Mouse (Mus musculus) heart, embryonic 12.5 days (tissue): ENCODE data around the gene Ube3b. TPM values are rescaled to one million over a fixed set of nuclear protein-coding genes. Genes with fewer than 3 reads are reported as not detected.

Experiments used
- ATAC-seq: fragments of 200-750 bp; cut with Nextera tagmentation; 2 replicates; pipeline ENCODE4 v1.8.0; 2017; ENCODE audit warnings: moderate TSS enrichment, moderate library complexity; ENCODE audit not compliant: insufficient number of reproducible peaks, low FRiP score
- H3K27ac ChIP-seq: fragments of 300-500 bp; sonication (generic); 2 replicates; pipeline ENCODE4 v1.5.1; 2016; ENCODE audit warnings: mild to moderate bottlenecking, moderate library complexity; ENCODE audit not compliant: poor library complexity, severe bottlenecking
- H3K27me3 ChIP-seq: fragments of 300-500 bp; sonication (generic); replicated peaks from 2 replicates; pipeline ENCODE4 v1.6.1; 2016; ENCODE audit warnings: mild to moderate bottlenecking, moderate library complexity
- H3K36me3 ChIP-seq: fragments of 300-500 bp; sonication (generic); 2 replicates; pipeline ENCODE4 v1.6.1; 2016; ENCODE audit warnings: mild to moderate bottlenecking, moderate library complexity
- H3K4me1 ChIP-seq: fragments of 300-500 bp; sonication (generic); replicated peaks from 2 replicates; pipeline ENCODE4 v1.6.1; 2016; ENCODE audit warnings: mild to moderate bottlenecking
- H3K4me2 ChIP-seq: fragments of 300-500 bp; sonication (generic); 2 replicates; pipeline ENCODE4 v1.6.1; 2016; ENCODE audit warnings: mild to moderate bottlenecking, moderate library complexity
- H3K4me3 ChIP-seq: fragments of 300-500 bp; sonication (generic); 2 replicates; pipeline ENCODE4 v1.5.1; 2016; ENCODE audit warnings: mild to moderate bottlenecking
- H3K9ac ChIP-seq: fragments of 300-500 bp; sonication (generic); 2 replicates; pipeline ENCODE4 v1.6.1; 2016; ENCODE audit warnings: mild to moderate bottlenecking, moderate library complexity
- H3K9me3 ChIP-seq: fragments of 300-500 bp; sonication (generic); replicated peaks from 2 replicates; pipeline ENCODE4 v1.6.1; 2016; ENCODE audit warnings: mild to moderate bottlenecking, moderate library complexity
- WGBS: fragments of 180-500 bp; shearing (Covaris S2); methylation state at CpG from one replicate; pipeline ENCODE4 v1.1.7; 2016; 5-methylcytosine and 5-hydroxymethylcytosine counted together
- polyA plus RNA-seq: library from polyadenylated mRNA; unstranded; fragments of >200 nt; fragmentation: Nextera tagmentation; extraction: Ambion mirVana; gene quantifications from 2 replicates; pipeline ENCODE4 v1.2.1, GENCODE M21; 2016

The Ube3b gene
- polyA plus RNA-seq, 1 experiment from 2014 or later = 57.0 TPM

DNA sequence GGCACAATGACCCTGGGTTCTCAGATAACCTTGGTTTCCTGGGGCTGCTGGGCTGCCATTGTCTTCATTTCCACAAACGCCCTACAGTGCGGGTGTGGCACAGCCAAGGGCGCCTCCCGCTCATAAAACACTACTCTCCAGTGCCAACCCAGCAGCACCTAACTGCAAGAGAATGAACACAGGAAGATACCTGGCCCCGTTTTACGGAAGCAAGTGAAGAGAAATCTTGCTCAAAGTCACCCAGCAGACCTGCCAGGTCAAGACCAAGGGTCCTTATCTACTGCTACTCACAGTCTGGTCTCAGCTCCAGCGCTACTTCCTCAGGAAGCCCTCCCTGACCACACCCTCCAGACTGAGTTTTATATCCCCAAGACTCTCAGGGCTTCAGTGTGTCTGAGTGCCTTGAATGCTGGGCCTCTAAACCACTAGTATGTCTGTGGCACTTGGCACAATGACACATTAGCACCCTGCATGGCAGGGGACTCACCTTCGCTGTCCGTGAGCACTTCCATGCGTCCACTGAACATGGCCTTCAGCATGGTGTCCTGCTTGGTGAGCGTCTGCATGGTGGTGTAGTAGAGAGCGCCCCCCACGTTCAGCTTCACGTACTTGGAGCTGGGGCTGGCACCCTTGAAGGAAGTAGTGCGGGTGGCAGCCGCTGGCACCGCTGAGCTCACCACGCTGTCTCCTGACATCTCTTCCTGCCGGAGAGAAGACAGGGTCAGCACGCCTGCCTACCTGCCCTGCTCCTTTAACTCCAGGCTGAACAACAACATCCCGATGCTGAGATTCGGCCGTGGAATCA lies 5.8 kb upstream of the Ube3b start:
- Histone ChIP-seq H3K27me3 (no peaks in the 10 kb centered on the region), H3K4me3 (no peak overlapping the region), H3K27ac (peak overlapping the region; percentile 41), H3K9ac (no peak overlapping the region), H3K4me1 (peaks cover 99% of the 10 kb centered on the region), H3K36me3 (peaks cover 62% of the 10 kb centered on the region), H3K4me2 (peak overlapping the region; percentile 28), H3K9me3 (no peaks in the 10 kb centered on the region)
- WGBS = 71% methylated on average over 23 of the region's 23 CpGs
- no peak for ATAC-seq

DNA sequence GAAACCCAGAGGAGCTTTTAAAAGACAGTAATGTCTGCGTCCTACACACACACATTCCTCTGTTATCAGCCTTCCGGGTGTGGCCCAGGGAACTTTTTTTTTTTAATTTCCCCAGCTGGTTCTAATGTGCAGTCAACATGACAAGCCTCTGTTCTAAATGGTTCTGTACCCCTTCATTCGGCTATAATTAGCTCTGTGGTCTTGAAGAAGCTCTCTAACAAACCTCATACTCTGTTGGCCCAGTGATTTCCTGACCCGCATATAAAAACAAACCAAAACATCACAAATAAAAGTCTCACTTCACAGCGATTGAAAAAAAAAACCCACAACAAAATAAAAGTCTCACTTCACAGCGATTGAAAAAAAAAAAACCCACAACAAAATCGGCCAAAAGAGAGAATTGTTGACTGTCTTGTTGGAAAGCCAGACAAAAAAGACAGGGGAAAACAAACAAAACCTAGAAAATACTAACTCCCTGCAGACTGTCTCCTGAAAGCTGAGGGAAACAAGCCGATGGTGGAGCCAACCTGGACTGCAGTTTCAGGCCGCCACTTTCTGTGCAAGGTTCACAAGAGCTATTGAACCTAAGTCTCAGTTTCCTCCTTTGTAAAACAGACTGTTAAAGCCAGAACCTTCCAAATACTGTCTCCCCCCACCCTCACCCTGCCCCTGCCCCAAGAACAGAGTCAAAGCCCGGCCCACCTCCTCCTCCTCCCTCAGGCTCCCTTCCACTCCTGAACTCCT lies 2.1 kb upstream of the Ube3b start:
- Histone ChIP-seq H3K27ac (peak overlapping the region; percentile 88), H3K9me3 (no peaks in the 10 kb centered on the region), H3K4me1 (peaks cover 77% of the 10 kb centered on the region), H3K4me2 (peak overlapping the region; percentile 87), H3K36me3 (peaks cover 28% of the 10 kb centered on the region), H3K27me3 (no peaks in the 10 kb centered on the region), H3K4me3 (peak overlapping the region; percentile 94), H3K9ac (peak overlapping the region; percentile 91)
- ATAC-seq = no peak
- 32% methylated on average over 10 of the region's 10 CpGs for WGBS

- Histone ChIP-seq H3K4me2 (peak overlapping the region; percentile 87), H3K4me3 (peak overlapping the region; percentile 94), H3K9ac (peak overlapping the region; percentile 91), H3K27ac (peak overlapping the region; percentile 88), H3K27me3 (no peaks in the 10 kb centered on the region), H3K36me3 (peaks cover 22% of the 10 kb centered on the region), H3K9me3 (no peaks in the 10 kb centered on the region), H3K4me1 (peaks cover 71% of the 10 kb centered on the region)
- WGBS = 47% methylated on average over 6 of the region's 6 CpGs
- ATAC-seq = no peak
Measured at GRCm38 (mm10) chr5:114378936-114379335, 1.5 kb upstream of the Ube3b start.

DNA sequence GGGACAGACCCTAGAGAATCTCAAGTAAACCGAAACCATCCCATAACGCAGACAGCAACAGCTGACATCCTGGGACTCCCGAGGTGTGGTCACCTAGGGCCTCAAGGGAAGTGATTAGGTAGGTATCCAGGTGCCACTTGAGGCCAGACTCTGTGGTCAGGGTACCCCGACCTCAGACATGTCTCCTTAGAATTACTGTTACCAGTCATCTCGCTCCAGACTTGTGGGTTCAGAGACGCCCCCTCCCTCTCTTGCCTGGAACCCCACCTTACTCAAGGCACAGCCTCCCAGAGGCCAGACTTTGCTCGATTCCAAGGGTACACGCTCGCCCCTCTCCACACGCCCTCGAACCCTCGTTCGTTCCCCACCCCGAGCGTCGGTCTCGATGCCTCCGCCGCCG lies 644 bp upstream of the Ube3b start:
- Histone ChIP-seq H3K4me1 (peaks cover 63% of the 10 kb centered on the region), H3K36me3 (peaks cover 20% of the 10 kb centered on the region), H3K27me3 (no peaks in the 10 kb centered on the region), H3K27ac (peak overlapping the region; percentile 88), H3K9ac (peak overlapping the region; percentile 91), H3K4me3 (peak overlapping the region; percentile 94), H3K9me3 (no peaks in the 10 kb centered on the region), H3K4me2 (peak overlapping the region; percentile 87)
- peak; percentile 22; the same call in 1 of the 2 replicates for ATAC-seq
- 1% methylated on average over 20 of the region's 20 CpGs for WGBS

- H3K36me3 ChIP-seq = peaks cover 19% of the 10 kb centered on the region
- peak overlapping the region; percentile 87 for H3K4me2 ChIP-seq
- H3K4me1 ChIP-seq = peaks cover 51% of the 10 kb centered on the region
- peak; percentile 8; the same call in 1 of the 2 replicates for ATAC-seq
- H3K4me3 ChIP-seq = peak overlapping the region; percentile 94
- no peaks in the 10 kb centered on the region for H3K9me3 ChIP-seq
- under 1% methylated on average over 18 of the region's 18 CpGs for WGBS
- peak overlapping the region; percentile 88 for H3K27ac ChIP-seq
- no peaks in the 10 kb centered on the region for H3K27me3 ChIP-seq
- peak overlapping the region; percentile 91 for H3K9ac ChIP-seq
Measured at GRCm38 (mm10) chr5:114381013-114381351, 575 bp downstream of the Ube3b start.

DNA sequence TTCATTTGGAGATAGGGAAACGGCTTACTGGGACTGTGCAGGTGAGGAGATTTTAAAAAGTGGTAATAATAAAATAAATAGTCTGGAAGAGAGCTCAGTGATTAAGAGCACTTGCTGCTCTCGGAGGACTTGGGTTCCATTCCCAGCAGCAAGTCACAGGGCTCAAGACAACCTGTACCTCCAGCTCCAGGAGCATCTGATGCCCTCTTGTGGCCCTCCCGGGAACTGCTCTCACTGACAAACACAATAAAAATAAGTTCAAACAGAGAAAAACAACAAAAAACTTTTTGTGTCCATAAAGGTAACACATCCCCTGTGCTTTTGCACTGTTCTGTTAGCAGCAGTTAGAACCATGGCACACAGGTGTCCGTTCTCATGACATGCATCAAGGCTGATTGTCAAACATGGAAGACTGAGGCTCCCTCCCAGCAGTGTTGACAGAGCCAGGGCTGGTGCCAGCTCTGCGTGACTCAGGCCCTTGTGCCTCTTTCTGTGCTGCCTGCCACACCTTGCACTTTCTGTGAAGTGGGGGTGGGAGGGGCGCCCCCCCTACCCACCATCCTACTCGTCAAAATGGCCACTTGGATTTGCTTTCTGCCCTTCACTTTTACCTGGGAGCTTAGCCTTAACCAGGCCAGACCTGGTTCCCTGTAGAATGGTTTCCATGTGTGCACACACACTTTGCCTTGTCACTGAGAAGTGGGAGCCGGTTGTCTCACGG lies 2.9 kb downstream of the Ube3b start:
- no peak for ATAC-seq
- no peak overlapping the region for H3K9ac ChIP-seq
- peaks cover 41% of the 10 kb centered on the region for H3K36me3 ChIP-seq
- 78% methylated on average over 9 of the region's 9 CpGs for WGBS
- H3K4me1 ChIP-seq = peaks cover 28% of the 10 kb centered on the region
- no peaks in the 10 kb centered on the region for H3K9me3 ChIP-seq
- no peak overlapping the region for H3K4me2 ChIP-seq
- H3K27ac ChIP-seq = no peak overlapping the region
- H3K27me3 ChIP-seq = no peaks in the 10 kb centered on the region
- H3K4me3 ChIP-seq = no peak overlapping the region

GRCm38 (mm10) chr5:114384448-114384847 lies 4.0 kb downstream of the Ube3b start:
- no peaks in the 10 kb centered on the region for H3K27me3 ChIP-seq
- no peak overlapping the region for H3K4me2 ChIP-seq
- 89% methylated on average over 8 of the region's 8 CpGs for WGBS
- no peaks in the 10 kb centered on the region for H3K9me3 ChIP-seq
- no peak overlapping the region for H3K9ac ChIP-seq
- H3K36me3 ChIP-seq = peaks cover 52% of the 10 kb centered on the region
- H3K27ac ChIP-seq = no peak overlapping the region
- ATAC-seq = no peak
- no peak overlapping the region for H3K4me3 ChIP-seq
- H3K4me1 ChIP-seq = peaks cover 17% of the 10 kb centered on the region

GRCm38 (mm10) chr5:114393169-114393568 lies 12.8 kb downstream of the Ube3b start:
- no peak overlapping the region for H3K4me3 ChIP-seq
- no peak for ATAC-seq
- no peaks in the 10 kb centered on the region for H3K9me3 ChIP-seq
- no peak overlapping the region for H3K9ac ChIP-seq
- H3K36me3 ChIP-seq = peaks cover 97% of the 10 kb centered on the region
- no peaks in the 10 kb centered on the region for H3K27me3 ChIP-seq
- no peaks in the 10 kb centered on the region for H3K4me1 ChIP-seq
- no peak overlapping the region for H3K4me2 ChIP-seq
- WGBS = 80% methylated on average over 9 of the region's 9 CpGs
- no peak overlapping the region for H3K27ac ChIP-seq

DNA sequence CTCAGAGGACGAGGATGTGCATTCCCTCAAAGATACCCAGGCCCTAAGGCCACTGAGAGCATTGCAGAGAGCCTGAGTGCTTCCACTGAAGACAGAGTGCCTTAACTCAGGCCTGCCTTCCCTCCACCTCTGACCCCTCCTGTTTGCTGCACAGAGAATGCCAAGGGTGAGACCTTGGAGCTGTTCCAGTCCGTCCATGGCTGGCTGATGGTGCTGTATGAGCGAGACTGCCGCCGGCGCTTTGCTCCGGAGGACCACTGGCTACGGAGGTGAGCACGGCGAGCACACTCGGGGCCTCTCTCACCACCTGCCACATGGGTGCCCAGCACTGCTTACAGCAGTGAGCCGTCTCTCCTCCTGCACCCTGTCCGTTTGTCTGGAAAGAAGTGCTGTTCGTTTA lies 26.2 kb downstream of the Ube3b start:
- H3K4me2 ChIP-seq = no peak overlapping the region
- H3K9ac ChIP-seq = no peak overlapping the region
- H3K27ac ChIP-seq = no peak overlapping the region
- no peak overlapping the region for H3K4me3 ChIP-seq
- 88% methylated on average over 14 of the region's 14 CpGs for WGBS
- no peak for ATAC-seq
- no peaks in the 10 kb centered on the region for H3K4me1 ChIP-seq
- H3K36me3 ChIP-seq = peaks cover 100% of the 10 kb centered on the region
- no peaks in the 10 kb centered on the region for H3K9me3 ChIP-seq
- no peaks in the 10 kb centered on the region for H3K27me3 ChIP-seq

GRCm38 (mm10) chr5:114407269-114407668 lies 26.9 kb downstream of the Ube3b start:
- Histone ChIP-seq H3K9me3 (no peaks in the 10 kb centered on the region), H3K36me3 (peaks cover 100% of the 10 kb centered on the region), H3K4me2 (no peak overlapping the region), H3K4me3 (no peak overlapping the region), H3K27me3 (no peaks in the 10 kb centered on the region), H3K27ac (no peak overlapping the region), H3K9ac (no peak overlapping the region), H3K4me1 (peaks cover 1% of the 10 kb centered on the region)
- WGBS = 90% methylated on average over 10 of the region's 10 CpGs
- ATAC-seq = no peak

DNA sequence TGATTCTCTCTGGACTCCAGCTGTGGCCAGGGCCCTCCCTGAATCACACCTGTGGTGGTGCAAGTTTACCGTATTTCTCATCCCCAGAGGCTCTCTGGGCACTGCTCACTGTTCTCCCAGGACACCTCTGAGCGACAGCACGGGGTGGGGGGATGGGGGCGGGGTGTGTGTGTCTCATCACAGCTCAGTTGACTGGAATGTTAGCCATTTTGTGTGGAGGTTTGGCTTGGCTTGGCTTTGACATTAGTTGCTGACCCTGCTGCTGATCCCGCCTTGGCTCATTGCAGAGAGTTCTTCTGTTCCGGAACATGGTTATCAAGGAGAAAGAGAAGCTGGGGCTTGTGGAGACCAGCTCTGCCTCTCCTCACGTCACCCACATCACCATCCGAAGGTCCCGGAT lies 27.4 kb downstream of the Ube3b start:
- no peak overlapping the region for H3K4me2 ChIP-seq
- H3K27me3 ChIP-seq = no peaks in the 10 kb centered on the region
- H3K27ac ChIP-seq = no peak overlapping the region
- 85% methylated on average over 9 of the region's 9 CpGs for WGBS
- ATAC-seq = no peak
- H3K4me1 ChIP-seq = peaks cover 7% of the 10 kb centered on the region
- H3K9ac ChIP-seq = no peak overlapping the region
- peaks cover 100% of the 10 kb centered on the region for H3K36me3 ChIP-seq
- H3K9me3 ChIP-seq = no peaks in the 10 kb centered on the region
- H3K4me3 ChIP-seq = no peak overlapping the region
